Mouse (Mus musculus): Measurements from ENCODE around the gene Cd72. TPM values are rescaled to one million over a fixed set of nuclear protein-coding genes. Genes with fewer than 3 reads are reported as not detected.

Gene Cd72
- polyA plus RNA-seq, 2 experiments: 1.3 to 4.4 TPM

GRCm38 (mm10) chr4:43414761-43415160, 39.7 kb downstream of the Cd72 start:
- Histone ChIP-seq H3K9ac (ENCODE audit: low read depth, low read length, severe bottlenecking) (no peak overlapping the region), H3K27me3 (ENCODE audit: control insufficient read depth, insufficient read depth, low read length) (no peaks in the 10 kb centered on the region), H3K4me2 (replicated peaks; ENCODE audit: low read depth, low read length, severe bottlenecking) (no peak overlapping the region), H3K4me3 (replicated peaks; ENCODE audit: low read length) (no peak overlapping the region), H3K36me3 (ENCODE audit: control insufficient read depth, insufficient read depth, low read length) (peaks cover 37% of the 10 kb centered on the region), H3K4me1 (ENCODE audit: control insufficient read depth, insufficient read depth, low read length) (no peaks in the 10 kb centered on the region), H3K9me3 (ENCODE audit: control insufficient read depth, low read length) (no peaks in the 10 kb centered on the region), H3K27ac (replicated peaks; ENCODE audit: low read depth, low read length) (no peak overlapping the region)
- WGBS: 87% methylated on average over 14 of the region's 14 CpGs
- DNase-seq (ENCODE audit: low spot score) (no peak), ATAC-seq (ENCODE audit: low FRiP score, low read depth) (no peak)
- no peak for TF ChIP-seq POLR2A (IDR thresholded peaks at IDR 0.05; ENCODE audit: borderline replicate concordance, extremely low read depth, insufficient read depth, insufficient read length)

GRCm38 (mm10) chr4:43407071-43407920, 47.1 kb downstream of the Cd72 start:
- Histone ChIP-seq H3K4me3 (replicated peaks; ENCODE audit: low read length) (peak overlapping the region; percentile 56), H3K4me1 (ENCODE audit: control insufficient read depth, insufficient read depth, low read length) (peaks cover 21% of the 10 kb centered on the region), H3K4me2 (replicated peaks; ENCODE audit: low read depth, low read length, severe bottlenecking) (peak overlapping the region; percentile 73), H3K9me3 (ENCODE audit: control insufficient read depth, low read length) (no peaks in the 10 kb centered on the region), H3K36me3 (ENCODE audit: control insufficient read depth, insufficient read depth, low read length) (peaks cover 2% of the 10 kb centered on the region; the same call in 1 of the 2 replicates), H3K27me3 (ENCODE audit: control insufficient read depth, insufficient read depth, low read length) (no peaks in the 10 kb centered on the region), H3K27ac (replicated peaks; ENCODE audit: low read depth, low read length) (peak overlapping the region; percentile 66), H3K9ac (ENCODE audit: low read depth, low read length, severe bottlenecking) (peak overlapping the region; percentile 78)
- DNase-seq (ENCODE audit: low spot score) (no peak), ATAC-seq (ENCODE audit: low FRiP score, low read depth) (no peak)
- 78% methylated on average over 12 of the region's 12 CpGs for WGBS
- no peak for TF ChIP-seq POLR2A (IDR thresholded peaks at IDR 0.05; ENCODE audit: borderline replicate concordance, extremely low read depth, insufficient read depth, insufficient read length)

GRCm38 (mm10) chr4:43406162-43406971, 48.1 kb downstream of the Cd72 start:
- H3K4me3 ChIP-seq (replicated peaks; ENCODE audit: low read length): peak overlapping the region; percentile 56
- WGBS: 4% methylated on average over 27 of the region's 28 CpGs
- DNase-seq (ENCODE audit: low spot score) (peak; percentile 93), ATAC-seq (ENCODE audit: low FRiP score, low read depth) (peak; percentile 93)
- TF ChIP-seq POLR2A (IDR thresholded peaks at IDR 0.05; ENCODE audit: borderline replicate concordance, extremely low read depth, insufficient read depth, insufficient read length): 0 out of 2 replicates have a peak, but pooled peaks have one; percentile 42
- H3K27me3 ChIP-seq (ENCODE audit: control insufficient read depth, insufficient read depth, low read length): no peaks in the 10 kb centered on the region
- H3K36me3 ChIP-seq (ENCODE audit: control insufficient read depth, insufficient read depth, low read length): peaks cover 2% of the 10 kb centered on the region; the same call in 1 of the 2 replicates
- no peaks in the 10 kb centered on the region for H3K9me3 ChIP-seq (ENCODE audit: control insufficient read depth, low read length)
- peak overlapping the region; percentile 73 for H3K4me2 ChIP-seq (replicated peaks; ENCODE audit: low read depth, low read length, severe bottlenecking)
- peaks cover 26% of the 10 kb centered on the region for H3K4me1 ChIP-seq (ENCODE audit: control insufficient read depth, insufficient read depth, low read length)
- peak overlapping the region; percentile 78 for H3K9ac ChIP-seq (ENCODE audit: low read depth, low read length, severe bottlenecking)
- peak overlapping the region; percentile 66 for H3K27ac ChIP-seq (replicated peaks; ENCODE audit: low read depth, low read length)

GRCm38 (mm10) chr4:43404697-43405096, 49.7 kb downstream of the Cd72 start:
- no peak overlapping the region for H3K9ac ChIP-seq (ENCODE audit: low read depth, low read length, severe bottlenecking)
- no peak for DNase-seq (ENCODE audit: low spot score)
- H3K27me3 ChIP-seq (ENCODE audit: control insufficient read depth, insufficient read depth, low read length): no peaks in the 10 kb centered on the region
- peaks cover 2% of the 10 kb centered on the region; the same call in 1 of the 2 replicates for H3K36me3 ChIP-seq (ENCODE audit: control insufficient read depth, insufficient read depth, low read length)
- ATAC-seq (ENCODE audit: low FRiP score, low read depth): no peak
- H3K4me3 ChIP-seq (replicated peaks; ENCODE audit: low read length): no peak overlapping the region
- peaks cover 40% of the 10 kb centered on the region for H3K4me1 ChIP-seq (ENCODE audit: control insufficient read depth, insufficient read depth, low read length)
- no peak overlapping the region for H3K4me2 ChIP-seq (replicated peaks; ENCODE audit: low read depth, low read length, severe bottlenecking)
- H3K27ac ChIP-seq (replicated peaks; ENCODE audit: low read depth, low read length): no peak overlapping the region
- TF ChIP-seq POLR2A (IDR thresholded peaks at IDR 0.05; ENCODE audit: borderline replicate concordance, extremely low read depth, insufficient read depth, insufficient read length): no peak
- no peaks in the 10 kb centered on the region for H3K9me3 ChIP-seq (ENCODE audit: control insufficient read depth, low read length)
- 88% methylated on average over 10 of the region's 10 CpGs for WGBS

DNA sequence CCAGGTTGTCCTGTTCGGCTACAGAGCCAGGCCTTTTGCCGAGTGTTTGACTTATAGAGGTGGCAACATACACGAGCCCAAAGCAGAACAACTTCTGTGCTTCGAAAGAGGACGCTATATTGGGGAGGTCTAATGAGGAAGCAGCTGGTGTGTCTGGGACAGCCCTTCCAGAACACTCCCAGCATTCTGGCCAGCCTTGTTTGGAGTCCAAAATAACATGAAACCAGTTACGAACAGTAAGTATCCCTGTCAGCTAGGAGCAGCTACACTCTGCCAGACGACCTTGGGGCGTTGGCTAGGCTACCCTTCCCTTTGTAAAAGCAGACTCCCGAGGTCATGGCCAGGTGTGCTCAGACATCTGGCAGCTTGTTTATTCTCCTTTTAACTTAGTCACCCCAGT, 52.2 kb downstream of the Cd72 start:
- Histone ChIP-seq H3K4me1 (ENCODE audit: control insufficient read depth, insufficient read depth, low read length) (peaks cover 52% of the 10 kb centered on the region), H3K27ac (replicated peaks; ENCODE audit: low read depth, low read length) (no peak overlapping the region)
- WGBS: 57% methylated on average over 9 of the region's 9 CpGs

More for the DNA sequence above, 52.2 kb downstream of the Cd72 start:
- Histone ChIP-seq H3K9ac (ENCODE audit: low read depth, low read length, severe bottlenecking) (no peak overlapping the region), H3K9me3 (ENCODE audit: control insufficient read depth, low read length) (no peaks in the 10 kb centered on the region), H3K36me3 (ENCODE audit: control insufficient read depth, insufficient read depth, low read length) (peaks cover 2% of the 10 kb centered on the region; the same call in 1 of the 2 replicates), H3K4me2 (replicated peaks; ENCODE audit: low read depth, low read length, severe bottlenecking) (no peak overlapping the region), H3K27me3 (ENCODE audit: control insufficient read depth, insufficient read depth, low read length) (no peaks in the 10 kb centered on the region), H3K4me3 (replicated peaks; ENCODE audit: low read length) (no peak overlapping the region)
- ATAC-seq (ENCODE audit: low FRiP score, low read depth) (no peak), DNase-seq (ENCODE audit: low spot score) (no peak)
- no peak for TF ChIP-seq POLR2A (IDR thresholded peaks at IDR 0.05; ENCODE audit: borderline replicate concordance, extremely low read depth, insufficient read depth, insufficient read length)

Data from limb, embryonic 14.5 days (tissue).